Mouse (Mus musculus) CH12.LX (cell line): ENCODE measurements around the gene Ints3. TPM values are rescaled to one million over a fixed set of nuclear protein-coding genes. Genes with fewer than 3 reads are reported as not detected.
A peak's percentile ranks its signal among the peaks of the same experiment; 100 is the strongest.

Experiments used
- DNase-seq: peaks from one replicate; pipeline ENCODE4 v3.0.0-alpha.2; 2013; ENCODE audit errors: extremely low read depth
- H3K27ac ChIP-seq: 2 replicates; pipeline ENCODE4 v1.5.1; 2012; ENCODE audit warnings: low read depth, mild to moderate bottlenecking, control low read depth, moderate library complexity; ENCODE audit not compliant: insufficient read depth
- H3K27me3 ChIP-seq: replicated peaks from 2 replicates; pipeline ENCODE3; 2012; ENCODE audit warnings: inconsistent platforms
- H3K36me3 ChIP-seq, 2 experiments: replicated peaks in 1 of 2; 2 replicates each; pipeline versions ENCODE3 to v1.6.1; 2012; ENCODE audit warnings: inconsistent platforms in 1 of 2, low read length in 1 of 2, mild to moderate bottlenecking in 1 of 2, mixed read lengths in 1 of 2, moderate library complexity in 1 of 2; ENCODE audit not compliant: control insufficient read depth in 1 of 2, insufficient read depth in 1 of 2
- H3K4me1 ChIP-seq, 2 experiments: 2 replicates each; pipeline ENCODE4 v1.6.1; 2012; ENCODE audit warnings: inconsistent platforms in 1 of 2, moderate library complexity in 1 of 2; ENCODE audit not compliant: insufficient read depth in 2 of 2, control insufficient read depth in 1 of 2
- H3K4me2 ChIP-seq: 2 replicates; pipeline ENCODE4 v1.6.1; 2012; ENCODE audit warnings: low read depth, mild to moderate bottlenecking, control low read depth; ENCODE audit not compliant: poor library complexity, insufficient read depth, severe bottlenecking
- H3K4me3 ChIP-seq, 3 experiments: fragments of 150-350 bp in 1 of 3; sonication (generic) in 1 of 3; replicated peaks in 1 of 3; 2 replicates each; pipeline versions ENCODE3 to v1.5.1; 2011 to 2012; ENCODE audit warnings: low read depth in 2 of 3, low read length in 2 of 3, mild to moderate bottlenecking in 2 of 3, moderate library complexity in 2 of 3, control low read depth in 1 of 3, improper control_type of control experiment in 1 of 3, inconsistent platforms in 1 of 3, mixed read lengths in 1 of 3; ENCODE audit not compliant: poor library complexity in 1 of 3
- H3K79me2 ChIP-seq: replicated peaks from 2 replicates; pipeline ENCODE4 v1.6.1; 2012; ENCODE audit warnings: mild to moderate bottlenecking, moderate library complexity; ENCODE audit not compliant: control insufficient read depth, poor library complexity, insufficient read depth, severe bottlenecking; ENCODE audit errors: extremely low read depth
- H3K9ac ChIP-seq: 2 replicates; pipeline ENCODE4 v1.6.1; 2012; ENCODE audit warnings: low read depth, mild to moderate bottlenecking, control low read depth, moderate library complexity; ENCODE audit not compliant: insufficient read depth
- H3K9me3 ChIP-seq: replicated peaks from 2 replicates; pipeline ENCODE3; 2012; ENCODE audit warnings: low read length, inconsistent platforms, mixed read lengths
- CHD2 ChIP-seq: IDR thresholded peaks from 2 replicates; pipeline ENCODE4 v1.6.1; 2011; ENCODE audit warnings: low read length, improper control_type of control experiment
- CTCF ChIP-seq, 2 experiments: IDR thresholded peaks in 1 of 2; conservative IDR thresholded peaks in 1 of 2; 2 replicates each; pipeline ENCODE4 v1.5.1; 2011 to 2012; ENCODE audit warnings: low read depth in 2 of 2, low read length in 2 of 2, improper control_type of control experiment in 1 of 2, inconsistent platforms in 1 of 2, mild to moderate bottlenecking in 1 of 2, moderate library complexity in 1 of 2
- ELF1 ChIP-seq: IDR thresholded peaks from 2 replicates; pipeline ENCODE4 v1.6.1; 2014; ENCODE audit warnings: low read depth, mild to moderate bottlenecking, inconsistent platforms, low read length, improper control_type of control experiment
- JUN ChIP-seq: IDR thresholded peaks from 2 replicates; pipeline ENCODE4 v1.6.1; 2011; ENCODE audit warnings: low read depth, mild to moderate bottlenecking, low read length, improper control_type of control experiment, moderate library complexity; ENCODE audit not compliant: insufficient read depth
- MAFK ChIP-seq: IDR thresholded peaks from 2 replicates; pipeline ENCODE4 v1.6.1; 2011; ENCODE audit warnings: low read length, improper control_type of control experiment; ENCODE audit not compliant: insufficient replicate concordance
- NRF1 ChIP-seq: IDR thresholded peaks from 2 replicates; pipeline ENCODE4 v1.6.1; 2014; ENCODE audit warnings: low read depth, mild to moderate bottlenecking, inconsistent platforms, low read length, improper control_type of control experiment, moderate library complexity
- POLR2A ChIP-seq: IDR thresholded peaks from 2 replicates; pipeline ENCODE4 v1.6.1; 2011; ENCODE audit warnings: low read depth, mild to moderate bottlenecking, improper control_type of control experiment, low read length
- RCOR1 ChIP-seq: conservative IDR thresholded peaks from 2 replicates; pipeline ENCODE4 v1.6.1; 2012; ENCODE audit warnings: low read depth, mild to moderate bottlenecking, inconsistent platforms, low read length, improper control_type of control experiment
- UBTF ChIP-seq: IDR thresholded peaks from 2 replicates; pipeline ENCODE4 v1.6.1; 2012; ENCODE audit warnings: low read depth, mild to moderate bottlenecking, inconsistent platforms, low read length, improper control_type of control experiment, moderate library complexity
- USF2 ChIP-seq: conservative IDR thresholded peaks from 2 replicates; pipeline ENCODE4 v1.6.1; 2011; ENCODE audit warnings: low read depth, low read length, improper control_type of control experiment
- ZC3H11A ChIP-seq: IDR thresholded peaks from 2 replicates; pipeline ENCODE4 v1.6.1; 2012; ENCODE audit warnings: low read depth, mild to moderate bottlenecking, inconsistent platforms, low read length, improper control_type of control experiment
- dilution Hi-C: fragments of 300-500 bp; cut with MboI; formaldehyde crosslinking; loops from 2 replicates; pipeline ENCODE4 v1.14.3; 2020; ENCODE audit warnings: low sequenced_read_pairs; ENCODE audit not compliant: extremely low pct_unique_long_range_greater_than_20kb, extremely low pct_ligation_motif_present
- in situ Hi-C: fragments of 300-500 bp; cut with MboI; formaldehyde crosslinking; loops from 3 replicates; pipeline ENCODE4 v1.14.3; 2019; ENCODE audit warnings: low sequenced_read_pairs, low pct_ligation_motif_present, low pct_unique_long_range_greater_than_20kb, mixed read lengths
- polyA plus RNA-seq: library from polyadenylated mRNA; unstranded; fragments of >175 nt; gene quantifications from 2 replicates; pipeline ENCODE4 v1.2.1, GENCODE M21; 2012; ENCODE audit warnings: low read depth; ENCODE audit not compliant: insufficient read length
- total RNA-seq, 2 experiments: library from RNA; depleted of rRNA; stranded (reverse); fragments of 300-350 nt in 1 of 2; fragments of >200 nt in 1 of 2; gene quantifications; 2 replicates each; pipeline ENCODE4 v1.2.3; 2012 to 2014

The Ints3 gene
- total and polyA plus RNA-seq, 3 experiments: 20.5 to 45.9 (median 30.7) TPM

- DNase-seq: no peak
- no peaks in the 10 kb centered on the region for H3K79me2 ChIP-seq
- peaks cover 11% of the 10 kb centered on the region for H3K9me3 ChIP-seq
- peaks cover 4 to 7% of the 10 kb centered on the region in 2 experiments; a peak in 2 of 4 replicates for H3K4me1 ChIP-seq
- in situ Hi-C loops: loop anchor here (5.0 kb wide), 1 partner anchor 48 kb away; no protein-coding TSS in a partner anchor
- no peaks in the 10 kb centered on the region for H3K36me3 ChIP-seq
- H3K4me3 ChIP-seq: peak within 1 kb of the TSS; percentile 3 to 50 (median 41)
- H3K4me2 ChIP-seq: peak within 1 kb of the TSS; percentile 98
- no peak within 1 kb of the TSS; the same call in 1 of the 2 replicates for H3K9ac ChIP-seq
- H3K27me3 ChIP-seq: peaks cover 24% of the 10 kb centered on the region
- dilution Hi-C loops: no loop called here
- no peak within 1 kb of the TSS; the same call in 1 of the 2 replicates for H3K27ac ChIP-seq
- TF ChIP-seq ZC3H11A: no peak
- no peak for TF ChIP-seq MAFK
- no peak for TF ChIP-seq JUN
Measured at GRCm38 (mm10) chr3:90465686-90466310, 32.4 kb upstream of the Ints3 start, which contains the start of gene Npr1. Gene Npr1 (minus strand): TSS chr3:90465866.

- Histone ChIP-seq H3K79me2 (no peaks in the 10 kb centered on the region), H3K9me3 (peaks cover 11% of the 10 kb centered on the region), H3K4me3 (peak overlapping the region in 1 of 3 experiments; percentile 8), H3K36me3 (no peaks in the 10 kb centered on the region), H3K9ac (no peak overlapping the region), H3K27me3 (peaks cover 25% of the 10 kb centered on the region), H3K27ac (no peak overlapping the region; the same call in 1 of the 2 replicates), H3K4me2 (peak overlapping the region; percentile 98; the same call in 1 of the 2 replicates), H3K4me1 (peaks cover 4 to 7% of the 10 kb centered on the region in 2 experiments; a peak in 2 of 4 replicates)
- no peak for DNase-seq
- in situ Hi-C loops (loop anchor here (5.0 kb wide), 1 partner anchor 48 kb away; no protein-coding TSS in a partner anchor), dilution Hi-C loops (no loop called here)
- TF ChIP-seq RCOR1 (no peak), UBTF (no peak), CHD2 (no peak), ZC3H11A (no peak), POLR2A (no peak), USF2 (no peak), CTCF (conservative IDR thresholded peaks at IDR 0.05 in 1 of 2, IDR thresholded peaks at IDR 0.05 in 1 of 2; ENCODE audit: low read depth in 2 of 2, low read length in 2 of 2) (no peak), NRF1 (no peak), ELF1 (no peak)
Measured at GRCm38 (mm10) chr3:90465081-90465685, 31.8 kb upstream of the Ints3 start.
